ENCODE assay signal across 10 mouse cellular contexts in genomic region chr15:31676771-31677191, GRCm38 (mm10).
DNase-seq lines count a peak whose midpoint lies in the region; ATAC-seq and TF ChIP-seq lines count a peak whose summit lies in the region.
"Had no signal": no experiment of that assay in that cellular context is flagged by ENCODE, and none has a peak within 500 bp of the region (broad histone marks: within the 10 kb centered on the region; RNA-seq: fewer than 3 reads in every experiment).

No protein-coding gene starts in this region.

- no peaks in the 10 kb centered on the region for H3K36me3 ChIP-seq in forebrain, postnatal 0 days (ENCODE audit: insufficient read depth)
- H3K36me3 ChIP-seq in forebrain, embryonic 15.5 days = no peaks in the 10 kb centered on the region
- H3K36me3 ChIP-seq: liver, embryonic 13.5 days had no signal

- 62% methylated on average over 7 of the region's 7 CpGs for WGBS in forebrain, postnatal 0 days
- 70% methylated on average over 7 of the region's 7 CpGs for WGBS in forebrain, embryonic 15.5 days

- H3K27me3 ChIP-seq in forebrain, postnatal 0 days (ENCODE audit: insufficient read depth, low read length) = no peaks in the 10 kb centered on the region
- no peaks in the 10 kb centered on the region for H3K27me3 ChIP-seq in forebrain, embryonic 15.5 days
- H3K27me3 ChIP-seq: liver, embryonic 13.5 days had no signal

- H3K27ac ChIP-seq in forebrain, postnatal 0 days (ENCODE audit: low read depth, low read length) = no peak overlapping the region
- H3K27ac ChIP-seq in forebrain, embryonic 15.5 days (replicated peaks) = no peak overlapping the region
- H3K27ac ChIP-seq: layer of hippocampus, adult 2 months; liver, embryonic 13.5 days had no signal

- H3K4me2 ChIP-seq in forebrain, postnatal 0 days (ENCODE audit: low read depth) = no peak overlapping the region
- no peak overlapping the region for H3K4me2 ChIP-seq in forebrain, embryonic 15.5 days (replicated peaks)
- H3K4me2 ChIP-seq: liver, embryonic 13.5 days had no signal

- no peak overlapping the region for H3K4me3 ChIP-seq in forebrain, postnatal 0 days (ENCODE audit: low read depth, low read length)
- no peak overlapping the region for H3K4me3 ChIP-seq in forebrain, embryonic 15.5 days
- H3K4me3 ChIP-seq: layer of hippocampus, adult 2 months; liver, embryonic 13.5 days had no signal

- intact Hi-C loops in heart, postnatal 10 days (cut with DNase I) = loop anchor here (5.0 to 10.0 kb wide), 3 partner anchors 566 to 1088 kb away; partner anchors contain the start of gene Sema5a

- no peaks in the 10 kb centered on the region for H3K9me3 ChIP-seq in forebrain, postnatal 0 days (ENCODE audit: low read length)
- no peaks in the 10 kb centered on the region for H3K9me3 ChIP-seq in forebrain, embryonic 15.5 days
- H3K9me3 ChIP-seq: liver, embryonic 13.5 days had no signal

- no peak overlapping the region for H3K9ac ChIP-seq in forebrain, postnatal 0 days
- H3K9ac ChIP-seq in forebrain, embryonic 15.5 days (replicated peaks) = no peak overlapping the region
- H3K9ac ChIP-seq: liver, embryonic 13.5 days had no signal

- peak; percentile 36; the same call in 1 of the 2 replicates for ATAC-seq in forebrain, postnatal 0 days
- ATAC-seq in forebrain, embryonic 15.5 days (replicated peaks) = no peak

- DNase-seq in forebrain, postnatal 0 days = no peak
- peak; percentile 8 for DNase-seq in ovary, adult 18-20 months (ENCODE audit: low spot score)
- DNase-seq in ovary, postnatal 10 days (ENCODE audit: low spot score) = no peak
- DNase-seq in heart, postnatal 10 days = peak; percentile 64 to 67
- peak; percentile 57 for DNase-seq in testis, postnatal 10 days (ENCODE audit: low spot score)
- DNase-seq in MN1 (ENCODE audit: low spot score) = no peak
- no peak for DNase-seq in urinary bladder, adult 2 months (ENCODE audit: low spot score)
- DNase-seq: liver, embryonic 13.5 days had no signal

- TF ChIP-seq CTCF in forebrain, postnatal 0 days (IDR thresholded peaks at IDR 0.05; ENCODE audit: low read depth) = no peak

- no peaks in the 10 kb centered on the region for H3K4me1 ChIP-seq in forebrain, postnatal 0 days (ENCODE audit: insufficient read depth)
- H3K4me1 ChIP-seq in forebrain, embryonic 15.5 days = no peaks in the 10 kb centered on the region
- H3K4me1 ChIP-seq: liver, embryonic 13.5 days had no signal

Comparison
In these comparisons a context has a peak if more than half of its experiments do, and no peak if none do; other contexts are left out.
1. DNase-seq: peak in ovary, adult 18-20 months (single experiment), heart, postnatal 10 days (2 of 2) and testis, postnatal 10 days (single experiment); none in forebrain, postnatal 0 days (single experiment), ovary, postnatal 10 days (single experiment), MN1 (single experiment) and urinary bladder, adult 2 months (single experiment).